Mouse (Mus musculus) C2C12 (cell line): ENCODE measurements around the gene Galnt7.

Experiments
- CEBPB ChIP-seq: IDR thresholded peaks from one replicate; pipeline ENCODE4 v1.6.1; 2011; ENCODE audit warnings: low read depth, mild to moderate bottlenecking, control low read depth, moderate library complexity
- CTCF ChIP-seq: IDR thresholded peaks from one replicate; pipeline ENCODE4 v1.5.1; 2011; ENCODE audit not compliant: control insufficient read depth, insufficient read depth, insufficient read length
- FOSL1 ChIP-seq: IDR thresholded peaks from one replicate; pipeline ENCODE4 v1.8.0; 2011; ENCODE audit warnings: mild to moderate bottlenecking, low read length; ENCODE audit not compliant: poor library complexity, insufficient read depth, severe bottlenecking
- MAX ChIP-seq: IDR thresholded peaks from one replicate; pipeline ENCODE4 v1.6.1; 2011; ENCODE audit warnings: mild to moderate bottlenecking, control low read depth
- MYOD1 ChIP-seq: IDR thresholded peaks from one replicate; pipeline ENCODE4 v1.6.1; 2011; ENCODE audit warnings: low read depth; ENCODE audit not compliant: control insufficient read depth, insufficient read length
- MYOG ChIP-seq: IDR thresholded peaks from one replicate; pipeline ENCODE4 v1.6.1; 2011; ENCODE audit not compliant: control insufficient read depth, insufficient read length; ENCODE audit errors: extremely low read depth
- USF1 ChIP-seq: IDR thresholded peaks from one replicate; pipeline ENCODE4 v1.6.1; 2011; ENCODE audit warnings: low read depth, mild to moderate bottlenecking, control low read depth, moderate library complexity

DNA sequence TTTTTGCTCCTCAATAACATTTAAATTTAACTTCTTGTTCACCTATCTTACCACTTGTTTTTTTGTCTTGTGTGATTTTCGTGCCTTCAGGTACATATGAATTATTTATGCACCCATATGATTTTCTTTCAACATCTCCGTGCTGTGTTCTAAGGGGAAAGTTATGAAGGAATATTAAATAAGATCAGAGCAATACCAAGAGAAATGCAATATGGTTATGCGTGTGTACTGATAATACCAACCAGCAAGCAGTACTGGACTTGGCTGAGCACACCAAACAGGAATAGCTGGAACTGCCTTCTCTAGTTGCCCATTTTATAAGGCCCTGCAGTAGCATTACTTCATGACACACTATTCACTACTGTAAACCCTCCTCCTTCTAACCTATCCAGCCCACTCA is 33.0 kb upstream of the Galnt7 start:
- TF ChIP-seq CTCF: no peak
- TF ChIP-seq USF1: no peak
- TF ChIP-seq FOSL1: no peak
- no peak for TF ChIP-seq MAX
- no peak for TF ChIP-seq CEBPB
- TF ChIP-seq MYOG: no peak
- no peak for TF ChIP-seq MYOD1
